Comparison of ENCODE assay signal across 8 mouse cellular contexts in genomic region chr9:58060677-58061667, GRCm38 (mm10). TPM values are rescaled to one million over a fixed set of nuclear protein-coding genes. Genes with fewer than 3 reads are reported as not detected.
DNase-seq lines count a peak whose midpoint lies in the region; ATAC-seq and TF ChIP-seq lines count a peak whose summit lies in the region.

No protein-coding gene starts in this region.

- H3K9ac ChIP-seq in forebrain, embryonic 14.5 days (ENCODE audit: low read length), result peak overlapping the region; percentile 13
- no peak overlapping the region for H3K9ac ChIP-seq in neural tube, embryonic 12.5 days

- peak; percentile 66 for ATAC-seq in forebrain, embryonic 14.5 days
- ATAC-seq in neural tube, embryonic 12.5 days (ENCODE audit: low FRiP score, low read depth), result peak; percentile 44; the same call in 1 of the 2 replicates

- peak; percentile 26 for DNase-seq in lung, adult 2 months
- DNase-seq in lung, adult 18-20 months, result no peak
- peak; percentile 81 for DNase-seq in ZHBTc4 (ENCODE audit: low read depth, low spot score)
- peak; percentile 69 for DNase-seq in forebrain, embryonic 14.5 days (ENCODE audit: low spot score)
- peak; percentile 92 for DNase-seq in limb, embryonic 10.5 days (ENCODE audit: low spot score)
- no peak for DNase-seq in left cerebral cortex, postnatal 14 days (ENCODE audit: low spot score in 2 of 2)
- no peak for DNase-seq in layer of hippocampus, adult 18-20 months (ENCODE audit: low spot score in 2 of 2)

- WGBS in lung, adult 2 months, result 11% methylated on average over 23 of the region's 23 CpGs
- 6% methylated on average over 23 of the region's 23 CpGs for WGBS in forebrain, embryonic 14.5 days
- 10% methylated on average over 23 of the region's 23 CpGs for WGBS in limb, embryonic 10.5 days
- 13% methylated on average over 23 of the region's 23 CpGs for WGBS in neural tube, embryonic 12.5 days

- H3K4me2 ChIP-seq in forebrain, embryonic 14.5 days (ENCODE audit: low read length), result no peak overlapping the region
- H3K4me2 ChIP-seq in neural tube, embryonic 12.5 days (replicated peaks), result 0 out of 2 replicates have a peak overlapping the region, but pooled peaks have one; percentile 8

- no peaks in the 10 kb centered on the region for H3K4me1 ChIP-seq in lung, adult 2 months (ENCODE audit: control insufficient read depth, insufficient read depth, low read length)
- peaks cover 53% of the 10 kb centered on the region for H3K4me1 ChIP-seq in forebrain, embryonic 14.5 days (ENCODE audit: control insufficient read depth, insufficient read depth, low read length)
- H3K4me1 ChIP-seq in limb, embryonic 10.5 days, result peaks cover 13% of the 10 kb centered on the region
- H3K4me1 ChIP-seq in neural tube, embryonic 12.5 days, result peaks cover 19% of the 10 kb centered on the region

- H3K36me3 ChIP-seq in forebrain, embryonic 14.5 days (ENCODE audit: control insufficient read depth, insufficient read depth, low read length), result no peaks in the 10 kb centered on the region
- no peaks in the 10 kb centered on the region for H3K36me3 ChIP-seq in limb, embryonic 10.5 days
- H3K36me3 ChIP-seq in neural tube, embryonic 12.5 days, result no peaks in the 10 kb centered on the region

- H3K27ac ChIP-seq in forebrain, embryonic 14.5 days (ENCODE audit: low read depth, low read length), result peak overlapping the region; percentile 75
- H3K27ac ChIP-seq in limb, embryonic 10.5 days, result no peak overlapping the region
- no peak overlapping the region for H3K27ac ChIP-seq in neural tube, embryonic 12.5 days

- intact Hi-C loops in left cerebral cortex, postnatal 14 days (cut with DNase I), result no loop called here

- H3K27me3 ChIP-seq in forebrain, embryonic 14.5 days (replicated peaks; ENCODE audit: control insufficient read depth, insufficient read depth, low read length), result no peaks in the 10 kb centered on the region
- H3K27me3 ChIP-seq in limb, embryonic 10.5 days (ENCODE audit: low read depth, poor library complexity, severe bottlenecking), result peaks cover 32% of the 10 kb centered on the region
- peaks cover 22% of the 10 kb centered on the region; the same call in 1 of the 2 replicates for H3K27me3 ChIP-seq in neural tube, embryonic 12.5 days (replicated peaks)

- TF ChIP-seq POLR2A in lung, adult 2 months (IDR thresholded peaks at IDR 0.05; ENCODE audit: borderline replicate concordance, extremely low read depth, low read depth, low read length), result no peak

- H3K4me3 ChIP-seq in lung, adult 2 months (replicated peaks; ENCODE audit: extremely low read depth, low read depth, low read length), result no peak overlapping the region
- no peak overlapping the region for H3K4me3 ChIP-seq in forebrain, embryonic 14.5 days (ENCODE audit: low read depth, low read length)
- no peak overlapping the region for H3K4me3 ChIP-seq in limb, embryonic 10.5 days
- H3K4me3 ChIP-seq in neural tube, embryonic 12.5 days, result no peak overlapping the region

- no peaks in the 10 kb centered on the region for H3K9me3 ChIP-seq in forebrain, embryonic 14.5 days (replicated peaks; ENCODE audit: control insufficient read depth, low read length)
- no peaks in the 10 kb centered on the region for H3K9me3 ChIP-seq in limb, embryonic 10.5 days (replicated peaks)
- H3K9me3 ChIP-seq in neural tube, embryonic 12.5 days, result no peaks in the 10 kb centered on the region

- TF ChIP-seq CTCF in lung, adult 2 months (IDR thresholded peaks at IDR 0.05; ENCODE audit: insufficient read depth, low read length), result no peak

RNA-seq across cellular contexts. Expression of gene Stra6, which starts 2.6 kb away (rescaled TPM):
- polyA plus RNA-seq in lung, adult 2 months (2012; rRNA removed), result 0.65 and 0.68 TPM in 2 replicates
- 9.9 and 11.1 TPM in 2 replicates for polyA plus RNA-seq in forebrain, embryonic 14.5 days (2014; fragmentation: Nextera tagmentation; extraction: Ambion mirVana)
- polyA plus RNA-seq in limb, embryonic 10.5 days (2016; fragmentation: Nextera tagmentation; extraction: Ambion mirVana), result 45.3 and 59.9 TPM in 2 replicates
- 40.5 and 46.6 TPM in 2 replicates for polyA plus RNA-seq in neural tube, embryonic 12.5 days (2016; fragmentation: Nextera tagmentation; extraction: Ambion mirVana)
- total RNA-seq in left cerebral cortex, postnatal 14 days (2021), result 10 to 100 TPM in 1 of 2 experiments, 1 to 10 TPM in 1; 7.7 to 10.4 TPM
- 10 to 100 TPM; 18.2 to 18.4 TPM for total RNA-seq in layer of hippocampus, adult 18-20 months (2021)

RNA-seq across cellular contexts. Expression of gene Cyp11a1, which starts 54.8 kb away (rescaled TPM):
- 0.15 and 0.28 TPM in 2 replicates for polyA plus RNA-seq in lung, adult 2 months (2012; rRNA removed)
- 0.15 and 0.54 TPM in 2 replicates for polyA plus RNA-seq in forebrain, embryonic 14.5 days (2014; fragmentation: Nextera tagmentation; extraction: Ambion mirVana)
- 0.26 TPM in 1 of 2 replicates, not detected in the other for polyA plus RNA-seq in limb, embryonic 10.5 days (2016; fragmentation: Nextera tagmentation; extraction: Ambion mirVana)
- 0.17 TPM in 1 of 2 replicates, not detected in the other for polyA plus RNA-seq in neural tube, embryonic 12.5 days (2016; fragmentation: Nextera tagmentation; extraction: Ambion mirVana)
- 1 to 10 TPM; 5.2 to 5.7 TPM for total RNA-seq in left cerebral cortex, postnatal 14 days (2021)
- total RNA-seq in layer of hippocampus, adult 18-20 months (2021), result 1 to 10 TPM in 1 of 2 experiments, under 1 TPM in 1; 0.94 to 1.7 TPM

RNA-seq across cellular contexts. Expression of gene Ccdc33, which starts 57.7 kb away (rescaled TPM):
- 7.8 and 8.5 TPM in 2 replicates for polyA plus RNA-seq in lung, adult 2 months (2012; rRNA removed)
- polyA plus RNA-seq in forebrain, embryonic 14.5 days (2014; fragmentation: Nextera tagmentation; extraction: Ambion mirVana), result 0.48 and 1.1 TPM in 2 replicates
- polyA plus RNA-seq in limb, embryonic 10.5 days (2016; fragmentation: Nextera tagmentation; extraction: Ambion mirVana), result 0.26 and 0.34 TPM in 2 replicates
- 0.70 and 1.3 TPM in 2 replicates for polyA plus RNA-seq in neural tube, embryonic 12.5 days (2016; fragmentation: Nextera tagmentation; extraction: Ambion mirVana)
- total RNA-seq in left cerebral cortex, postnatal 14 days (2021), result 1 to 10 TPM in 1 of 2 experiments, under 1 TPM in 1; 0.42 to 1.3 TPM
- under 1 TPM; 0.91 to 0.94 TPM for total RNA-seq in layer of hippocampus, adult 18-20 months (2021)

Comparison
In these comparisons a context has a peak if more than half of its experiments do, and no peak if none do; other contexts are left out.
1. DNase-seq: peak in lung, adult 2 months (single experiment), ZHBTc4 (single experiment), forebrain, embryonic 14.5 days (single experiment) and limb, embryonic 10.5 days (single experiment); none in lung, adult 18-20 months (0 of 2), left cerebral cortex, postnatal 14 days (0 of 2) and layer of hippocampus, adult 18-20 months (0 of 2).